Comparison of ENCODE assay signal across 21 mouse cellular contexts in the genomic region with DNA sequence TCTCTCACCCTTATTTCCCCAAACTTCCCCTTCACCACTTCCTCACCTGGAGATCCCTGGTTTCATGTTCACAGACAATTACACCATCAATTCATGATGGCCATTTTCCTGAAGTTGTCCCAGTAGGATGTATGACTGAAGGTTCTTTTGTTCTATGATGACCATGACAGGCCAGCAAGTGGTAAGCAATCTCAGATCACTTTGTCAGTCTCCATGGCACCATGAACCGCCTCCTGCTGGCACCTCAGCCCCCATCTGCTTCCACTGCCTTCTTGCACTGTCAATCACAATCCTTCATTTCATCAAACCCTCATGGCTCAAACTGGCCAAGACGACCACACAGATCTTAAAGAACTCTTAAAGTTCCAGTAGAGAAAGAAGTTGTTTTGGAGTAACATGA.
A peak's percentile ranks its signal among the peaks of the same experiment; 100 is the strongest.
DNase-seq lines count a peak whose midpoint lies in the region; ATAC-seq and TF ChIP-seq lines count a peak whose summit lies in the region.
"Had no signal": no experiment of that assay in that cellular context is flagged by ENCODE, and none has a peak within 500 bp of the region (broad histone marks: within the 10 kb centered on the region; RNA-seq: fewer than 3 reads in every experiment).

No protein-coding gene starts in this region.

- DNase-seq in gastrocnemius, adult 2 months: no peak
- DNase-seq in gastrocnemius, postnatal 25 days: no peak
- DNase-seq in heart, adult 11 months: peak; percentile 85
- no peak for DNase-seq in heart, postnatal 4 days
- no peak for DNase-seq in hindbrain, postnatal 0 days (ENCODE audit: low spot score)
- DNase-seq in hindbrain, embryonic 14.5 days (ENCODE audit: low spot score): no peak
- peak; percentile 10 for DNase-seq in left cerebral cortex, postnatal 4 days
- DNase-seq in left cerebral cortex, adult 11 months (ENCODE audit: low spot score): no peak
- DNase-seq: adrenal gland, adult 2 months; adrenal gland, adult 8-10 months; adrenal gland, postnatal 10 days; adrenal gland, postnatal 14 days; adrenal gland, postnatal 25 days; adrenal gland, postnatal 36 days; B cell, adult 2 months; cerebellum, adult 11 months had no signal

- peaks cover 8% of the 10 kb centered on the region for H3K4me1 ChIP-seq in hindbrain, postnatal 0 days (ENCODE audit: insufficient read depth, low read length)
- peaks cover 11% of the 10 kb centered on the region for H3K4me1 ChIP-seq in hindbrain, embryonic 14.5 days (replicated peaks; ENCODE audit: control insufficient read depth, insufficient read depth, low read length)

- no peak for TF ChIP-seq CTCF in gastrocnemius, adult 2 months (IDR thresholded peaks at IDR 0.05)
- TF ChIP-seq CTCF in hindbrain, postnatal 0 days (IDR thresholded peaks at IDR 0.05; ENCODE audit: low read depth): no peak

- no peaks in the 10 kb centered on the region for H3K27me3 ChIP-seq in hindbrain, postnatal 0 days (ENCODE audit: insufficient read depth, low read length)
- no peaks in the 10 kb centered on the region for H3K27me3 ChIP-seq in hindbrain, embryonic 14.5 days (ENCODE audit: control insufficient read depth, insufficient read depth, low read length)
- H3K27me3 ChIP-seq: CH12.LX, Patski had no signal

- H3K9ac ChIP-seq in hindbrain, postnatal 0 days (replicated peaks; ENCODE audit: low read length): no peak overlapping the region
- H3K9ac ChIP-seq in hindbrain, embryonic 14.5 days: no peak overlapping the region

- no peaks in the 10 kb centered on the region for H3K36me3 ChIP-seq in hindbrain, postnatal 0 days (ENCODE audit: insufficient read depth, low read length)
- H3K36me3 ChIP-seq in hindbrain, embryonic 14.5 days (replicated peaks; ENCODE audit: control insufficient read depth, insufficient read depth): no peaks in the 10 kb centered on the region
- H3K36me3 ChIP-seq: G1E had no signal

- H3K4me2 ChIP-seq in hindbrain, postnatal 0 days (ENCODE audit: low read depth, low read length): no peak overlapping the region
- no peak overlapping the region for H3K4me2 ChIP-seq in hindbrain, embryonic 14.5 days (replicated peaks)

- WGBS in hindbrain, postnatal 0 days: 55% methylated on average over 2 of the region's 2 CpGs
- WGBS in hindbrain, embryonic 14.5 days: 75% methylated on average over 2 of the region's 2 CpGs

- intact Hi-C loops in gastrocnemius, adult 2 months (cut with DNase I): loop anchor here (5.0 kb wide), 1 partner anchor 158 kb away; no protein-coding TSS in a partner anchor
- intact Hi-C loops in left cerebral cortex, postnatal 4 days (cut with DNase I): no loop called here

- H3K9me3 ChIP-seq in hindbrain, postnatal 0 days (ENCODE audit: low read length): no peaks in the 10 kb centered on the region
- H3K9me3 ChIP-seq in hindbrain, embryonic 14.5 days (ENCODE audit: control insufficient read depth, low read length): no peaks in the 10 kb centered on the region

- no peak overlapping the region for H3K4me3 ChIP-seq in gastrocnemius, adult 2 months
- H3K4me3 ChIP-seq in hindbrain, postnatal 0 days (ENCODE audit: low read length): no peak overlapping the region
- no peak overlapping the region for H3K4me3 ChIP-seq in hindbrain, embryonic 14.5 days (replicated peaks; ENCODE audit: low read length)

- 0 out of 2 replicates have a peak, but pooled peaks have one; percentile 61 for ATAC-seq in hindbrain, postnatal 0 days
- ATAC-seq in hindbrain, embryonic 14.5 days (ENCODE audit: low FRiP score): no peak
- ATAC-seq: activated CD4-positive, CD25-positive, alpha-beta regulatory T cell, adult 4 months; CD4-positive, CD25-positive, alpha-beta regulatory T cell, adult 4 months; Patski had no signal

- peak overlapping the region; percentile 40; the same call in 1 of the 2 replicates for H3K27ac ChIP-seq in gastrocnemius, adult 2 months
- no peak overlapping the region for H3K27ac ChIP-seq in hindbrain, postnatal 0 days
- no peak overlapping the region for H3K27ac ChIP-seq in hindbrain, embryonic 14.5 days

Comparison
In these comparisons a context has a peak if more than half of its experiments do, and no peak if none do; other contexts are left out.
1. DNase-seq: peak in heart, adult 11 months (single experiment) and left cerebral cortex, postnatal 4 days (single experiment); none in gastrocnemius, adult 2 months (single experiment), gastrocnemius, postnatal 25 days (single experiment), heart, postnatal 4 days (single experiment), hindbrain, postnatal 0 days (single experiment), hindbrain, embryonic 14.5 days (single experiment) and left cerebral cortex, adult 11 months (single experiment).